Mouse (Mus musculus) adrenal gland, postnatal 4 days (tissue): ENCODE measurements around the gene Gm35549. TPM values are rescaled to one million over a fixed set of nuclear protein-coding genes. Genes with fewer than 3 reads are reported as not detected.
A peak's percentile ranks its signal among the peaks of the same experiment; 100 is the strongest.
"Not testable (repeated sequence)": the region's sequence is repeated elsewhere in the genome, so short reads cannot be mapped to it uniquely, and the experiment has no call there.

Experiments
- DNase-seq, 2 experiments: peaks; one replicate each; pipeline ENCODE4 v3.0.0; 2021 to 2022; ENCODE audit warnings: low spot score in 2 of 2, mixed read lengths in 2 of 2
- long read RNA-seq, 2 experiments: library from polyadenylated mRNA; stranded (forward); transcript quantifications; one replicate each; pipeline ENCODE4 v2.0.0; 2021
- total RNA-seq, 2 experiments: library from RNA; stranded (reverse); gene quantifications; 2 replicates each; pipeline ENCODE4 v1.2.3; 2021

The Gm35549 gene
- total RNA-seq: under 1 TPM; 0.31 to 0.42 TPM
- long read RNA-seq, experiment 1: 0 reads
- long read RNA-seq, experiment 2, partial matches to known transcripts: 0 of 1 reads
- long read RNA-seq, experiment 2, other reads (novel, unspliced or antisense): 1 of 1 reads

- no peak for DNase-seq
These were observed at the start of gene Gm35549 for GRCm38 (mm10) chr9:122843760-122844159. Gm35549 (minus strand) TSS chr9:122844035.

- peak; percentile 19 to 27 for DNase-seq
These were observed 42.7 kb upstream of the Gm35549 start for GRCm38 (mm10) chr9:122886372-122887179.

GRCm38 (mm10) chr9:122885385-122885784, 41.5 kb upstream of the Gm35549 start, which contains the start of gene Zkscan7:
Zkscan7 (plus strand) TSS chr9:122885685.
- DNase-seq: no peak

- DNase-seq: no peak
These were observed 31.3 kb upstream of the Gm35549 start for GRCm38 (mm10) chr9:122875145-122875544.

- DNase-seq: no peak
These were observed 30.8 kb upstream of the Gm35549 start for GRCm38 (mm10) chr9:122874653-122875052.

GRCm38 (mm10) chr9:122872595-122872994, 28.8 kb upstream of the Gm35549 start:
- DNase-seq: no peak

GRCm38 (mm10) chr9:122866192-122866591, 22.4 kb upstream of the Gm35549 start:
- no peak for DNase-seq

- DNase-seq: peak; percentile 61 to 62
These were observed 21.9 kb upstream of the Gm35549 start, which contains the start of gene Zfp445 for GRCm38 (mm10) chr9:122865697-122866166. Zfp445 (minus strand) TSS chr9:122866006.

GRCm38 (mm10) chr9:122864848-122865247, 21.0 kb upstream of the Gm35549 start:
- DNase-seq: no peak

GRCm38 (mm10) chr9:122863731-122864130, 19.9 kb upstream of the Gm35549 start:
- DNase-seq: no peak

GRCm38 (mm10) chr9:122860752-122861151, 16.9 kb upstream of the Gm35549 start:
- DNase-seq: no peak

GRCm38 (mm10) chr9:122856716-122857115, 12.9 kb upstream of the Gm35549 start:
- DNase-seq: no peak

- DNase-seq: no peak
These were observed 11.8 kb upstream of the Gm35549 start for GRCm38 (mm10) chr9:122855617-122856016.

- not testable (repeated sequence) for DNase-seq
These were observed 11.3 kb upstream of the Gm35549 start for GRCm38 (mm10) chr9:122855141-122855540.

GRCm38 (mm10) chr9:122854526-122854925, 10.7 kb upstream of the Gm35549 start:
- no peak for DNase-seq

- DNase-seq: not testable (repeated sequence)
These were observed 4.0 kb upstream of the Gm35549 start for GRCm38 (mm10) chr9:122847811-122848311.

- DNase-seq: no peak
These were observed 2.3 kb upstream of the Gm35549 start for GRCm38 (mm10) chr9:122846156-122846555.

GRCm38 (mm10) chr9:122845621-122846020, 1.8 kb upstream of the Gm35549 start:
- no peak for DNase-seq

GRCm38 (mm10) chr9:122837680-122838079, 6.2 kb downstream of the Gm35549 start:
- DNase-seq: peak; percentile 18 to 29

- DNase-seq: no peak
These were observed 6.6 kb downstream of the Gm35549 start for GRCm38 (mm10) chr9:122837216-122837615.

GRCm38 (mm10) chr9:122836790-122837189, 7.0 kb downstream of the Gm35549 start:
- DNase-seq: no peak

GRCm38 (mm10) chr9:122836126-122836525, 7.7 kb downstream of the Gm35549 start:
- no peak for DNase-seq
